Mouse (Mus musculus) liver, postnatal 0 days (tissue): ENCODE data around the gene Mybpc1. TPM values are rescaled to one million over a fixed set of nuclear protein-coding genes. Genes with fewer than 3 reads are reported as not detected.

Experiments
- ATAC-seq: fragments of 200-750 bp; cut with Nextera tagmentation; 2 replicates; pipeline ENCODE4 v1.8.0; 2017; ENCODE audit warnings: mild to moderate bottlenecking, moderate library complexity
- DNase-seq: peaks from one replicate; pipeline ENCODE4 v3.0.0-alpha.2; 2016
- H3K27ac ChIP-seq: fragments of 300-500 bp; sonication (generic); 2 replicates; pipeline ENCODE4 v1.5.1; 2014; ENCODE audit warnings: antibody characterized with exemption, moderate library complexity, mild to moderate bottlenecking, low read depth
- H3K27me3 ChIP-seq: fragments of 300-500 bp; sonication (generic); 2 replicates; pipeline ENCODE4 v1.6.1; 2014; ENCODE audit warnings: low read length, control low read depth, mixed read lengths; ENCODE audit not compliant: insufficient read depth
- H3K36me3 ChIP-seq: fragments of 300-500 bp; sonication (generic); replicated peaks from 2 replicates; pipeline ENCODE4 v1.6.1; 2014; ENCODE audit warnings: mild to moderate bottlenecking, control low read depth, low read length, moderate library complexity, mixed read lengths; ENCODE audit not compliant: insufficient read depth
- H3K4me1 ChIP-seq: fragments of 300-500 bp; sonication (generic); 2 replicates; pipeline ENCODE4 v1.6.1; 2014; ENCODE audit warnings: antibody characterized with exemption, mild to moderate bottlenecking, control low read depth; ENCODE audit not compliant: insufficient read depth
- H3K4me2 ChIP-seq: fragments of 300-500 bp; sonication (generic); 2 replicates; pipeline ENCODE4 v1.6.1; 2014; ENCODE audit warnings: low read depth, mild to moderate bottlenecking, low read length, moderate library complexity, mixed read lengths
- H3K4me3 ChIP-seq: fragments of 300-500 bp; sonication (generic); 2 replicates; pipeline ENCODE4 v1.5.1; 2014; ENCODE audit warnings: low read depth, low read length
- H3K9ac ChIP-seq: fragments of 300-500 bp; sonication (generic); replicated peaks from 2 replicates; pipeline ENCODE4 v1.6.1; 2014; ENCODE audit warnings: mild to moderate bottlenecking, moderate library complexity
- H3K9me3 ChIP-seq: fragments of 300-500 bp; sonication (generic); 2 replicates; pipeline ENCODE4 v1.6.1; 2016; ENCODE audit warnings: mild to moderate bottlenecking, control low read depth, low read length, mixed read lengths
- CTCF ChIP-seq: sonication (generic); IDR thresholded peaks from 2 replicates; pipeline ENCODE4 v1.5.1; 2016; ENCODE audit warnings: antibody characterized with exemption, low read depth
- EP300 ChIP-seq: IDR thresholded peaks from 2 replicates; pipeline ENCODE4 v1.6.1; 2016; ENCODE audit warnings: antibody characterized with exemption, low read depth, mild to moderate bottlenecking
- WGBS: fragments of 180-500 bp; shearing (Covaris S2); extraction: QIAGEN DNeasy Blood & Tissue Kit; methylation state at CpG from one replicate; pipeline ENCODE4 v1.1.7; 2014; ENCODE audit not compliant: insufficient replicate concordance; 5-methylcytosine and 5-hydroxymethylcytosine counted together
- polyA plus RNA-seq: library from polyadenylated mRNA; unstranded; fragments of >200 nt; fragmentation: Nextera tagmentation; extraction: Ambion mirVana; gene quantifications from 2 replicates; pipeline ENCODE4 v1.2.1, GENCODE M21; 2015

Gene Mybpc1
- polyA plus RNA-seq, 1 experiment from 2014 or later = 0.67 TPM

- H3K9ac ChIP-seq = no peak overlapping the region
- TF ChIP-seq EP300 (no peak), CTCF (no peak)
- no peak overlapping the region for H3K4me3 ChIP-seq
- no peaks in the 10 kb centered on the region for H3K4me1 ChIP-seq
- whole genome bisulfite sequencing = 78% methylated on average over 11 of the region's 11 CpGs
- H3K9me3 ChIP-seq = no peaks in the 10 kb centered on the region
- DNase-seq = no peak
- ATAC-seq = no peak
- no peak overlapping the region for H3K4me2 ChIP-seq
- no peaks in the 10 kb centered on the region for H3K36me3 ChIP-seq
- H3K27ac ChIP-seq = no peak overlapping the region
- H3K27me3 ChIP-seq = no peaks in the 10 kb centered on the region
Measured at GRCm38 (mm10) chr10:88624300-88624699, 19.3 kb upstream of the Mybpc1 start.

- 73% methylated on average over 16 of the region's 16 CpGs for WGBS
- TF ChIP-seq CTCF (no peak), EP300 (no peak)
- Histone ChIP-seq H3K9ac (no peak overlapping the region), H3K4me1 (no peaks in the 10 kb centered on the region), H3K27ac (no peak overlapping the region), H3K9me3 (no peaks in the 10 kb centered on the region), H3K36me3 (no peaks in the 10 kb centered on the region), H3K4me2 (no peak overlapping the region), H3K27me3 (no peaks in the 10 kb centered on the region), H3K4me3 (no peak overlapping the region)
- ATAC-seq (no peak), DNase-seq (no peak)
Measured at GRCm38 (mm10) chr10:88622624-88623023, 17.7 kb upstream of the Mybpc1 start.

- H3K9ac ChIP-seq = no peak overlapping the region
- no peaks in the 10 kb centered on the region for H3K27me3 ChIP-seq
- 0 out of 2 replicates have a peak, but pooled peaks have one; percentile 14 for TF ChIP-seq CTCF
- no peak for TF ChIP-seq EP300
- no peak overlapping the region for H3K27ac ChIP-seq
- no peak for DNase-seq
- no peaks in the 10 kb centered on the region for H3K36me3 ChIP-seq
- 70% methylated on average over 3 of the region's 3 CpGs for WGBS
- H3K4me2 ChIP-seq = no peak overlapping the region
- no peaks in the 10 kb centered on the region for H3K4me1 ChIP-seq
- no peak overlapping the region for H3K4me3 ChIP-seq
- H3K9me3 ChIP-seq = no peaks in the 10 kb centered on the region
- ATAC-seq = no peak
Measured at GRCm38 (mm10) chr10:88620809-88621208, 15.9 kb upstream of the Mybpc1 start.

GRCm38 (mm10) chr10:88613051-88613450 lies 8.1 kb upstream of the Mybpc1 start:
- H3K4me1 ChIP-seq = no peaks in the 10 kb centered on the region
- no peak for TF ChIP-seq CTCF
- no peak for TF ChIP-seq EP300
- H3K9ac ChIP-seq = no peak overlapping the region
- H3K27ac ChIP-seq = no peak overlapping the region
- H3K9me3 ChIP-seq = no peaks in the 10 kb centered on the region
- WGBS = 87% methylated on average over 11 of the region's 11 CpGs
- H3K27me3 ChIP-seq = no peaks in the 10 kb centered on the region
- DNase-seq = no peak
- no peak overlapping the region for H3K4me3 ChIP-seq
- H3K4me2 ChIP-seq = no peak overlapping the region
- no peaks in the 10 kb centered on the region for H3K36me3 ChIP-seq
- ATAC-seq = no peak

GRCm38 (mm10) chr10:88606686-88607085 lies 1.7 kb upstream of the Mybpc1 start:
- Histone ChIP-seq H3K4me2 (no peak overlapping the region), H3K4me1 (no peaks in the 10 kb centered on the region), H3K4me3 (no peak overlapping the region), H3K9ac (no peak overlapping the region), H3K36me3 (no peaks in the 10 kb centered on the region), H3K9me3 (no peaks in the 10 kb centered on the region), H3K27me3 (no peaks in the 10 kb centered on the region), H3K27ac (no peak overlapping the region)
- no peak for TF ChIP-seq EP300
- TF ChIP-seq CTCF = no peak
- DNase-seq (no peak), ATAC-seq (no peak)
- 77% methylated on average over 7 of the region's 7 CpGs for WGBS

- no peak for DNase-seq
- no peak overlapping the region for H3K9ac ChIP-seq
- H3K27ac ChIP-seq = no peak overlapping the region
- no peak overlapping the region for H3K4me3 ChIP-seq
- H3K36me3 ChIP-seq = no peaks in the 10 kb centered on the region
- H3K4me1 ChIP-seq = no peaks in the 10 kb centered on the region
- 86% methylated on average over 8 of the region's 8 CpGs for WGBS
- no peaks in the 10 kb centered on the region for H3K27me3 ChIP-seq
- TF ChIP-seq EP300 = no peak
- no peak for TF ChIP-seq CTCF
- H3K9me3 ChIP-seq = no peaks in the 10 kb centered on the region
- H3K4me2 ChIP-seq = no peak overlapping the region
- ATAC-seq = no peak
Measured at GRCm38 (mm10) chr10:88606065-88606464, 1.1 kb upstream of the Mybpc1 start.

GRCm38 (mm10) chr10:88603773-88604172 lies 1.2 kb downstream of the Mybpc1 start:
- no peaks in the 10 kb centered on the region for H3K27me3 ChIP-seq
- DNase-seq (no peak), ATAC-seq (no peak)
- no peaks in the 10 kb centered on the region for H3K4me1 ChIP-seq
- no peak overlapping the region for H3K4me2 ChIP-seq
- TF ChIP-seq CTCF (no peak), EP300 (no peak)
- no peak overlapping the region for H3K27ac ChIP-seq
- no peaks in the 10 kb centered on the region for H3K36me3 ChIP-seq
- H3K9ac ChIP-seq = no peak overlapping the region
- H3K4me3 ChIP-seq = no peak overlapping the region
- no peaks in the 10 kb centered on the region for H3K9me3 ChIP-seq
- 51% methylated on average over 2 of the region's 2 CpGs for WGBS
